Mouse (Mus musculus) adrenal gland (tissue): ENCODE measurements around the gene Gstp2.

Source experiments
- intact Hi-C: fragments of 180-260 bp; cut with DNase I; formaldehyde crosslinking; loops from one replicate; pipeline ENCODE4 v1.15.1; 2025
- long read RNA-seq, 2 experiments: library from polyadenylated mRNA; unstranded; transcript quantifications; one replicate each; pipeline ENCODE4 v2.0.0; 2020; ENCODE audit warnings: borderline replicate concordance in 1 of 2; ENCODE audit not compliant: insufficient replicate concordance in 1 of 2

Gene Gstp2
- long read RNA-seq, experiment 1, transcript Gstp2-201 (7 exons, 797 nt), result major isoform, 5 of 6 reads
- long read RNA-seq, experiment 1, partial matches to known transcripts, result 0 of 6 reads
- long read RNA-seq, experiment 1, other reads (novel, unspliced or antisense), result 1 of 6 reads
- long read RNA-seq, experiment 2, partial matches to known transcripts, result 0 of 3 reads
- long read RNA-seq, experiment 2, other reads (novel, unspliced or antisense), result 0 of 3 reads

DNA sequence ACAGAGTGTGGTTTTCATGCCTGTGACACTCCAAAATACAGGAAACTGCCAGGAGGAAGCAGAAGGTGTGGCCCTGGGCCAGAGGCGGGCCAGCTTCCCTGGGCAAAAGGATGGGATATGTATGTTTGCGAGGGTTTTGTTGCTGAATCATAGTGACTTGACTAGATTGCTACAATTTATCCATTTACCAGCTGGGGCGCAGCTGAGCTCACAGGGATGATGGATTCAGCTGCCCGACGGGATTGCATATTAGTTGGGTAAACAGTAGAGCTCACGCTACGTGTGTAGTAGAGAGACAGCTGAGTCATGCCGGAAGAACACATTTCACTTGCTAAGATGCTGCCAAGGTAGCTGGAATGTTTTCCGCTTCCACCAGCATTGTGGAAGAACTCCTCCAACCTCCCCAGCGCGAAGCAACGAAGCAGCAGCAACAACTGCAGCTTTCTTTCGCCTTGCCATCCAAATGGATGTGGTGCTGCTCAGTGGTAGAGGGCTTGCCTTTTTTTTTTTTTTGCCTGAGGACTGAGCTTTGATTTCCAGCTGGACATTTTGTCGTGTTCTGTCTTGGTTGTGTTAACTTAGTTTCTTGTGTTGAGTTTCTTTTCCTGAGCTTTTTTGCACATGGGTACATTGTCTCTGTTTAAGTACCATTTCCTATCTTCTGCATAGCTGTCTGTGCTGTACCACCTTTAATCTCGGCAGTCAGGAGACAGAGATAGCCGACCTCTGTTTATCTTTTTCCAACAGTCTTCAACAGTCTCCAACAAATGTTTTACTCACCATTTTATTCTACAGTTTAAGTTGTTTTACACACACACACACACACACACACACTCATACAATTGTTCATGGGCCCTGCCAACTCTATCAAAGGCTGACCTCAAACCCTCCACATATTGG, at the start of gene Gstp2:
Gene Gstp2 (minus strand): TSS at position 58 of the 900 bp plus-strand sequence.
- intact Hi-C loops, result no loop called here

DNA sequence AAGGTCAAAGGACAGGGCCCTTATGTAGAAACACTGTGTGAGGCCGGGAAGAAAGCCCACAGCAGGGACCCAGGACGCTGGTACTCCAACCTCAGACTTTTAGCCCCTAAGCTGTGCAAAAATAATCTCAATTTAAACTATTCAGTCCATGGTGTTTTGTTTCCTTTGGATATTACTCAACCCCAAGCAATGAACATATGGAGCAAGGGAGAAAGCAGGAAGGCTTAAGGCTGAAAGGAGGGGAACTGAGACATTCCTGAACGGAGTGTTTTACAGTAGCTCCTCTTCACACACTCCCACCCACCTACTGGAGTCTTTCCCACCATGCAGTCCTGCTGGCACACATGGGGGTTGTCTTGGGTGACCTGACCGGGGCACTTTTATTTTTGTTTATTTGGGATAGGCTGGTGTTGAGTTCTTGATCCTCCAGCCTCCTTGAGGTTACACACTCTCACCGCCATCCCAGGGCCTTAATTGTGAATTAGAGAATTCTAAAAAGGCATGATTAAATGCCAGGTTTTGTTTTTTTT, 49.0 kb upstream of the Gstp2 start:
- intact Hi-C loops, result loop anchor here (5.0 kb wide), 1 partner anchor 37 kb away; no protein-coding TSS in a partner anchor

DNA sequence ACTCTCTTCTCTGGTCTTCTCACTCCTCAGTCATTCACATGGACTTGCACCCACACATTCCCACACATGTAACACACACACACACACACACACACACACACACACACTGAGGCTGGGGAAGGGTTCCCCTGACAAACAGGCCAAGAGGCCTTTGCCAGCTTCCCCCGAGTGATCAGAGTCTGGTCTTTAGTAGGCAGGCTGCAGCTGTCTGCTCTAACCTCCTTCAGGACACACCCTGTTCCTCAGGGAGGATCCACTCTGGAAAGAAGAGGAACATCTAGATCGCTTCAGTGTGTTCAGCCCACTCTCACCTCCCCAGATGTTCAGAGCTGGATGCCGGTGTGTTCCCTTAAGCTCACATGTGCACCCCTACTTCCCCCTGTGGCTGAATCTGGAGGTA, 48.5 kb upstream of the Gstp2 start:
- intact Hi-C loops, result no loop called here

DNA sequence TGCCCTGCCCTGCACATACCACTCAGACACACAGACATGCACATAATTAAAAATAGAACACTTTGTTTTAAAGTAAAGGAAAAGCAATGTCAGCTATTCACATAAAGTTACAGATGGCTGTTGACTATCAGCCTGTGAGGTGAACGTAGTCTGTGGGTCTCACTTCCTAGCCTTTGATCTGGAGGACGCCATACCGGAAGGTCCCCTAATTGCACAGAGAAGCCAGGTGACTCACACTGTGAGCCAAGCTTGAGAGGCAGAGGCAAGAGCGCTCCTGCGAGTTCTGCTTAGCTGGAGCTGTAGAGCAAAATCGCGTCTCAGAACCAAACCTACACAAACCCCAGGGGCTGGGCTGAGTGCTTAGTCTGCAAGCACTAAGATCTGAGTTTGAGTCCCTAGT, 47.9 kb upstream of the Gstp2 start:
- intact Hi-C loops, result no loop called here

DNA sequence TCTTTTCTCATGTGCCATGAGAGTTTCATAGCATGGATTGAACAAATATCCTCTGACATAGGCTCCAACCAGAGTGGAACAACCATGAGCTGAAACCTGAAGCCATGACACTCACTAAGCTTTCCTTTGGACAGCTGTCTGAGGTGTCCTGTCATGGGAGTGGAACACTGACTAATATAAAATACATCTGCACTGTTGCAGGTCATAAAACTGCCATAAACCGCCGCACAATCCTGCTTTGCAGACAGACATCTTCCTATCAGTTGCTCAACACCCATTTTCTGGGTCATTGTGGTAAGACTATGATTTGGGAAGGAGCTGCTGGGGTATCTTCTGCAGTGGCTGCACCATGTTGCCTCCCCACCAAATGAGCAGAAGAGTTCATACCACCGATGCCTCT, 46.9 kb upstream of the Gstp2 start:
- intact Hi-C loops, result no loop called here

DNA sequence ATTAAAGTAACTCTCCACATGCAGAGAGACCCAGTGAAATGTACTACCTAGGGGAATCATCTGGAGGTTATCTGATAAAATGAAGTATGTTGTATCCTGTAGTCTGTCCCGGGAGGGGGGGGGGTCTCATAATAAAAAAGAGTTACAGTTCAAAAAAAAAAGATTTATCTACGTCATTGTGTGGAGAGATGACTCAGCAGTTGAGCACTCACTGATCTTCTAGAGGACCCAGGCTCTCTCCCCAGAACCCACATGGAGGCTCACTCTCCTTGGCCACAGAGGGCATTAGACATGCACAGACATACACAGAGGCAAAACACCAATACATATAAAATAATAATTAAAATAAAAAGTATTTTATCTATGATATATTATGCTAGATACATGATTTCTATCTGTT, 45.6 kb upstream of the Gstp2 start:
- intact Hi-C loops, result no loop called here

DNA sequence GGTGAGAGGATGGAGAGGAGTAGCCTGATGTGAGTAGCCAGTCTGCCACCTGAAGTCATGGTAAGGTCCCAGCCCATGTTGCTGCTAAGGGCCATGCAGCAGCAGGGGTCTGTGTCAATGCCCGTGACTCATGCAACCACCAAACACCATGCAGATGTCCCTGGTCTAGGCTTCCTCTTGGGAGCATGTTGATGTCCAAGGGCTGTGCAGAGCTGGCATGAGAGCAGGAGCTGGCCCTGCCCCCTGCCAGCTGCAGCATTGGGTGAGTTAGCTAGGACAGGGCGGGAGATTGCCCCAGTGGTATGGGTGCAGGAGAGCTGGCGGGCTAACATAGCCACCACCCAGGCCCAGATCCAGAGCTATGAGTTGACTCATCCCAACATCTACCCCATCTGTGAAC, 44.6 kb upstream of the Gstp2 start:
- intact Hi-C loops, result no loop called here

DNA sequence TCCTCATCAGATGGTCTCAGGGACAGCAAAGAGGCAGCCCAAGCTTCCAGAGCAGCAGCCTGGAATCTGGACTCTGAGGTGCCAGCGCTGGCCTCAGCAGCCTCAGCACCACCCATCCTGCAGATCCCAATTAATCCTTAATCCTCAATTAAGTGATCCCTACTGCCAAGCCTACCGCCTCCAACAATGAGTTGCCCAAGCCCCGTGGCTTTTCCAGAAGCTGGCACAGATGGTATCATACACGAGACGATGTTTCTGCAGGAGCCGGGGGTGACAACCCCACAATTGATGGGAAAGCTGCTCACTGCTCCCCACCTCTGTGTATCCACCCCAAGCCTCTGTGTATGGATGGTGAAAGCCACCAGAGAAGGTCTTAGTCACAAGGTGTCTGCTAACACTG, 43.3 kb upstream of the Gstp2 start:
- intact Hi-C loops, result loop anchor here (5.0 kb wide), 1 partner anchor 37 kb away; no protein-coding TSS in a partner anchor

DNA sequence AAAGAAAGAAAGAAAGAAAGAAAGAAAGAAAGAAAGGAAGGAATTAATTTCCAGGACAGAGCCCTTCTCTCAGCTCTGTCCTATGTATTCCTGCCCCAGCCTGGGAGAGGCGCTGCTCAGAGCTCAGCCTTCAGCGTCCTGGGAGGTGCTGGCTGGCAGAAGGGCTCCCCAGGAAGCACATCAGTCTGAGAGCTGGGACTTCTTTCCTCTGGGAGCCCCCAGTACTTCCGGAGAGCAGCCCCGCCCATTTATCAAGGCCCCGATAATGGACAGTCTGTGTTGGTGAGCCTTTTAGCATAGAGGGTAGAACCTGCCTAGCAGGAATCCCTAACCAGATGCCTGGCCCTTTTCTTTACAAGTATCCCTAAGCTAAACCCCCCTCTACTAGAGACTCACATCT, 42.3 kb upstream of the Gstp2 start:
- intact Hi-C loops, result loop anchor here (5.0 kb wide), 1 partner anchor 36 kb away; no protein-coding TSS in a partner anchor

DNA sequence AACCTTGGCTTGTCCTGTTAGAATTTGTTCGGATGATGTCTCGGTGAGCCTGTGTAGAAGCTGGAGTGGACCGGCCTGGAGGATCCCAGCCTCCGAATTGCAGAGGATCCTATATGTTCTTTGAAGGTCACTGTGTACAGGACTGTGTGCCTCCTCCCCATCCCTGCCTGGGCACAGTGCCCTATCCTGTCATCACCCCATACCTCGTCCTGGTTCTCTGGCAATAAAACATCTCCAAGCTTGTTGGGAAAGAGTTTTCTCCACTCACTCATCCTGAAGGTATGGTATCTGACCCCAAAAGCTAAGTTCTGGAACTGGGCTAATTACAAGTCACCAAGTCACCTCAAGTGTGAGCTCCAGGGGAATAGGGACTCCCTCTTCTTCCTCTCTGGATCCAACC, 41.3 kb upstream of the Gstp2 start:
- intact Hi-C loops, result loop anchor here (5.0 kb wide), 1 partner anchor 35 kb away; no protein-coding TSS in a partner anchor

DNA sequence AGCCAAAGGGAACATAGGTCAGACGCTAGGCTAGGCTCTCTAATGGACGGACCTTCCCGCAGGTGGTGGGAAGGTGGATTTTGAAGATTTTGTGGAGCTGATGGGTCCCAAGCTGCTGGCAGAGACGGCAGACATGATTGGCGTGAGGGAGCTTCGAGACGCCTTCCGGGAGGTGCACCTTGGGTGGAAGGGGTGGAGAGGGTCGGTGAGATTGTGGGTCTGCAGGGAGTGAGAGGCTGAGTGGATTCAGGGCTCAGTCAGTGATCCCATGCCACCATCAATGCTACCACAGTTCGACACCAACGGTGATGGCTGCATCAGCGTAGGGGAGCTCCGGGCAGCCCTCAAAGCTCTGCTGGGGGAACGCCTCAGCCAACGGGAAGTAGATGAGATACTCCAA, 40.3 kb upstream of the Gstp2 start:
- intact Hi-C loops, result loop anchor here (5.0 kb wide), 1 partner anchor 34 kb away; no protein-coding TSS in a partner anchor

DNA sequence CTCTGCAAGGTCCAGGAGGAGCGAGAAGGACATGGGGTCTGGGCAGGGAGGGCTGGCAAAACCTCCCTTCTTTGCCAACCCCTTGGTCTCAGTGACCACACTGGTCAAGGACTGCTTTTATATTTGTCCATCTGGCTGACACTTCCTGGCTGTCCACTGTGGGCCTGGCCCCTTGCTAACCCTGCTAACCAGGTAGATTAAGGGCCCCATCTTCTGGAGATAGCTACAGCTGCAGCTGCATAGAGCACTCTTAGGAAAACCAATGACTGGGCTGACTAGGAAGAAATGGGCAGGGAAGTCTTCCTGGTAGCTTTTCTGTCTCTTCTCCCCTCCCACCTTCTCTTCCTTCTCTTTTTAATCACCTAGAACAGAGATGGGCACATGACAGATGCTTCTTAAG, 39.2 kb upstream of the Gstp2 start:
- intact Hi-C loops, result loop anchor here (5.0 kb wide), 1 partner anchor 33 kb away; no protein-coding TSS in a partner anchor

DNA sequence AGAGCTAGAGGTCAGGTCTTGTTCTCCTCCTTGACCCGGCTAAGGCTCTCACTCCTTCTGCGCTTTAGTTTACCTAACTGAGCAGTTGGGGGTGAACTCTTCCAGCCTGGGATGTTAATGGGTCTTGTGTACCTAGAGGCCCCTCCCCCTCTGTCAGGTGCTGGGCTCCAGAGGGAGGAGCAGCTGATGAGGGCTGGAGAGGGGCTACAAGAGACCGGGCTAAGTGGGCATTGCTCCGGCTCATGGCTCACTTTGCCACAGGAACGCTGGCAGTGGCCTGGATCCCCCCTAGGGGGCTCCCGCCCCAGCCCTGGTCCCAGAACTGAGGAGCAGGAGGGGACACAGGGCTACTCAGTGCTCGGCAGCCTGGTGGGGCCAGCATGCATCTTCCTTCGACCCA, 38.0 kb upstream of the Gstp2 start:
- intact Hi-C loops, result no loop called here

DNA sequence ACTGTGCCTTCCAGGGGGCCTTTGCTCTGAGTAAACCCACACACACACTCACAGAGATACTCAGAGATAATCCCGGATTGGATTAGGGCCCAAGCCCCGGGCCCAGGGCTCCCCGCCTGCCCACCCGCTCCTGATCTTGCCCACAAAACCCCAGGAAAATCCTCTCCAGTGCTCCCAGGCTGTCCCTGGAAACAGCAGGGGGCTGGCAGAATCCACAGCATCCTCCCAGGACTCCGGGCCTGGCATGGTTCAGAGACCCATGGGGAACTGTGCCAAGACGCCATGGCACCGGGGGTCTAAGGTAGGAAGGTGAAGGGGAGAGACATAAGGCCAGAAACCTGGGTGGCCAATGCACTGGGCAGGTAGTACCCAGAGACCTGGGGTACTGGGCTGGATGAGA, 37.5 kb upstream of the Gstp2 start:
- intact Hi-C loops, result no loop called here

DNA sequence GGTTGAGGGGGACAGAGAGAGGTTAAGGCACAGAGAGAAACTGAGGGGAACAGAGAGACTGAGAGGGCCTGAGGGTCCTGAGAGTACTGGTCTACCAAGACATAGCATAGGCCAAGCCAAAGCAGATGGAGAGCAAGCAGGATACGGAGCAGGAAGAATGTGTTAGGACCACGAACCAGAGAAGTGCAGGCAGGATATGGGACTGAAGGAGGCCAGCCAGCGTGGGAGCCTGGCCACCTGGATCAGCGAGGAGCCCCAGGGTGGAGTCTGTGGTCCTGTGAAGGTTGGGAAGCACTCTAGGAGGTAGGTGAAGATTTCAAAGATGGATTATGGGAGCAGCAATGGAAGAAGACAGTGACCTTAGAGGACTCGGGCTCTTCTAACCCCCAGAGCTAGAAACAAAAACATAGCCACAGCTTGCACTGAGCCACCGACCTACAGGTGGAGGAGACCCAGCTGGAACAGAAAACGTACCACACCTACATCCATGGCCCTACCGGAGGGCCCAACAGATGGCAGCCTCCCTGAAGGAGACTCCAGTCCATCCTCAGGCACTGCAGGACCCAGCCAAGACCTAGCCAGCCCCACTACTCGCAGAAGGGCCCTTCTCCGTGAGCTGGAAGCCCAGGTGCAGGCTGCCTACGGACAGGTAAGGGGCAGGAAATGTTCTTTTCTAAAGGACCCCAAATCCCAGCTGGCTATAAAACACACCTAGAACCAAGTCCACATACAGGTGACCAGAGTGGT, 36.6 kb upstream of the Gstp2 start:
- intact Hi-C loops, result no loop called here

DNA sequence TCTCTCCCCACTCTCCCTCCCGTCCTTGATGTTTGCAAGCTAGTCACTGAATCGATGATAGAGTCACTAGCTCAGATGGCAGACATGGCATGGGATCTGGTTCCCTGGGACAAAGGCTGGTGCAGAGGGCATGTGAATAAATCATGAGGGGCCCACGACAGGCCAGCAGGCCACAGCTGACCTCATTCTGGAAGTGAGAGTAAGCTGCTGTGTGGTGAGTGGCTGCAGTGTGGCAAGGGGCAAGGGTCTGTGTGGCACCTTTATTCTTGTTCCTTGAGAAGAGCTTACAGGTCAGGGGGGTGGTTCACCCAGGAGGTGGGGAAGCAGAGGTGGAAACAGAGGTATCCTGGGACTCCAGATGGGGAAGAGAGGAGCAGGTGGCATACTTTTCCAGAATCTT, 35.6 kb upstream of the Gstp2 start, which contains the start of gene Cabp2:
Gene Cabp2 (plus strand): TSS at position 185 of the 400 bp plus-strand sequence.
- intact Hi-C loops, result no loop called here

DNA sequence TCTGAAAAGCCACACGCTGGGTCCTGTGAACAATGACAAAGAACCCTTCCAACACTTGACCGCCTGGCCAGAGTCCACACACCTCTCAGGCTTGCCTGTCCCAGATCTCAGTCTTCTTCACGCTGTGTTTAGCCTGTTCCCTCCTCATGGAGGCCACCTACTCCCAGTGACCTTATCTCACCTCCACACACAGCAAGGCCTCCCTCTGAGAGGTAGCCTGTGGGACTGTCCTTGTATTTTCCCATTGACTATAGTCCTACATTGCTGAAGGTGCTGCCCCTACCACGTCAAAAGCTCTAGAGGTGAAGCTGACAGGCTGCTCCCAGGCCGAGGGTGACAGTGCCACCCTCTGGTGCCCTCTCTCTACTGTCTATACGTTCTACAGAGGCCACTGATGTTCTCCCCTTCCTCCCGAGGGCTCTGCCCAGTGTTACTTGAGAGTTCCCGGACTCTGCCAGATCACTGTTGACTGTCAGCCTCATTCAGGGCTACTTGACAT, 34.7 kb upstream of the Gstp2 start:
- intact Hi-C loops, result no loop called here

DNA sequence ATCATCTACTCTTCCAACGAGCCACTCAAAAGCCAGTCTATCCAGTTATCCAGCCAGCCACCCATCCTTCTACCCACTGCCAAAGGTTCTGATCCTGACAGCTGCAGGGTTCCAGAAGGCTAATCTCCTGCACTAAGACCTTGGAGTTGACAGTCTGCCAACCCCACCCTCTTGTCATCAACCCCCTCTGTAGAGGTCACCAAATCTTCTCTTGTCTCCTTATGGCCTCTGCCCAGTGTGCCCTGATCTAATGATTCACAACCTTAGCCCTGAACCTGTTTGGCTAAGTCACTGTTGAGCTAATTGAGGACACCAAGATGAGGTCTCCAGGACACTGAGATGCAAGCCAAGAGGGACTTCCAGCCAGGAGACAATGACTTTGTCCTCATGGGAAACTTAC, 33.8 kb upstream of the Gstp2 start:
- intact Hi-C loops, result no loop called here

DNA sequence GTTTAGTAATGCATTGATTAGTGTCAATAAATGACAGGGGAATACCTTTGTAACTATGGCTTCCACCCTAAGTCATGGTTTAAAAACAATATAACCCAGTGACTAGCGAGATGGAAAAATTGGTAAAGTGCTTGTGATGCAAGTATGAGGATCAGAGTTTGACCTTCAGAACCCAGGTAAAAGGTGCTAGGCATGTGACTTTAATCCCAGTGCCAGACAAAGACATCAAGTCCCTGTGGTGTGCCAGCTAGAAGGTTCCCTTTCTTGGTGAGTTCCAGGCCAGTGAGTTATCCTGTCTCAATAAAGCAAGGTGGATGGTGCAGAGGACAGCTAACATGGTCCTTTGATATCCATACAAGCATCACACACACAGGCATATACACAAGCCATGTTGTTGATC, 29.7 kb upstream of the Gstp2 start:
- intact Hi-C loops, result no loop called here

DNA sequence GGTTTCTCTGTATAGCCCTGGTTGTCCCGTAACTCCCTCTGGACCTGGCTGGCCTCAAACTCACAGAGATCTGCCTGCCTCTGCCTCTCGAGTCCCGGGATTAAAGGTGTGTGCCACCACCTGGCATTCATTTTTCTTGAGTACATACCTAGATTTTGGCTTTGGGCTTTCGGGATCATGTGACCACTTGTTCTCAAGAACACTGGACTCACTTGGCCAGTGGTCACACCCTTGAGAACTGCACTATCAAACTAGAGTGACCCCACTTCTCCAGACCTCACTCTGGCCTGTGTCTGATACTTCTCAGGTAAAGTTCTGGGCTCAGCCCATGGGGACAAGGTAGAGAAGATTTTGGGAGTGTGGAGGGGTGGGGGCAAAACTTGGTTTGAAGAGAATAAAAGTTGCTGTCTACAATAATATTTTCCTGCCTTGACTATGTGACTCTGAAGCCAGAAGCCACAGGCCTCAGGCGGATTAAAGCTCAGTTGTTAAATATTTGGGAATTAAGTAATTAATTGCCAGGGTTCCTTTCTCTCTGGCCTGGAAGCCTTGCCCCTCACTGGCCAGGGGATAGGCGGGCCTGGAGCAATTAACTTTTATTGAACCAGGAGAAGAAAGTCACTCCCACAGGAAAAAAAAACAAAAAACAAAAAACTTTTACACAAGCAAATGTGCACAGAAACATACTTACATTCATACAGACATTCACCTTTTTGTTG, 27.0 kb upstream of the Gstp2 start:
- intact Hi-C loops, result no loop called here

DNA sequence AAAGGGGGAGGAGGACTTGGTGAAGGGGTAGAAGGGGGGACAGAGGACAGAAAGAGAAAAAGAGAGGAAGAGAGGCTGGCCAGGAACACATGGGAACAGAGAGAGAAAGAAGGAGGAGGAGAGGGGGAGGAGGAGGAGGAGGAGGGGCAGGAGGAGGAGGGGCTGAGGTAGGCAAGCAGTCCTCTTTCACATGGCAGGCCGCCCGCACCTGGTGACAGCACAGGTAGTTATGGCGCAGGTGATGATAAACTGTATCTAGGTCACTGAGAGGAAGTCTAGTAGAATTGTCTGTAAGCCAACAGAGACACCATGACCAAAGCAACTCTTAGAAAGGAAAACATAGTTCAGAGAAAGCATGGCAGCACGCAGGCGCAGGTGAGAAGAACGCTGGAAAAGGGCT, 25.6 kb upstream of the Gstp2 start:
- intact Hi-C loops, result no loop called here
